Mouse (Mus musculus) lung, adult 2 months (tissue): Measurements from ENCODE around the gene D7Ertd443e.

Experiments used
- CTCF ChIP-seq: fragments of 200-500 bp; IDR thresholded peaks from 2 replicates; pipeline ENCODE4 v1.5.1; 2011; ENCODE audit warnings: mild to moderate bottlenecking, low read length, control low read depth; ENCODE audit not compliant: insufficient read depth
- POLR2A ChIP-seq: fragments of 200-500 bp; IDR thresholded peaks from 2 replicates; pipeline ENCODE4 v1.6.1; 2011; ENCODE audit warnings: low read depth, mild to moderate bottlenecking, control low read depth, low read length, borderline replicate concordance; ENCODE audit errors: extremely low read depth

- no peak for TF ChIP-seq CTCF
- no peak for TF ChIP-seq POLR2A
Observed at GRCm38 (mm10) chr7:134227773-134228455, 157.5 kb downstream of the D7Ertd443e start.
